Mouse (Mus musculus) testis, postnatal 14 days (tissue): ENCODE measurements around the gene Dao.

Experiments
- DNase-seq: peaks from one replicate; pipeline ENCODE4 v3.0.0; 2021; ENCODE audit warnings: low spot score

The Dao gene

DNA sequence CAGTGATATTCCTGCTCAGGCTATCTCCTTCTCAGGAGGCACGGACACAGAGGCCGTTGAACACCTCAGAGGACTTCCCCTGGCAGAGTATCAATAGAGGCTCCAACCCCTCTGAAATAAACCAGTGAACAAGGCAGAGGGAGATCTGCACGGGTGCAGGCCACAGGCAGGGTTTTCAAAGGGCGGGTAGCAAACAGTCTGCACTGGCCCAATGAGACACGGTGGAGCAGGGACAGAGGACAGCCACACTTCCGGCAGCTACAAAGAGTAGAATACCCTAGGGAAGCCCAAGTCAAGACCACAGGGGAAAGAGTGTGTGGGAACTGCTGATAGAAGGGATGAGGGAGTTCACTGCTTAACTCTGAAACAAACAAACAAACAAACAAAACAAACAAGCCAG lies 20.0 kb upstream of the Dao start:
- DNase-seq: no peak

DNA sequence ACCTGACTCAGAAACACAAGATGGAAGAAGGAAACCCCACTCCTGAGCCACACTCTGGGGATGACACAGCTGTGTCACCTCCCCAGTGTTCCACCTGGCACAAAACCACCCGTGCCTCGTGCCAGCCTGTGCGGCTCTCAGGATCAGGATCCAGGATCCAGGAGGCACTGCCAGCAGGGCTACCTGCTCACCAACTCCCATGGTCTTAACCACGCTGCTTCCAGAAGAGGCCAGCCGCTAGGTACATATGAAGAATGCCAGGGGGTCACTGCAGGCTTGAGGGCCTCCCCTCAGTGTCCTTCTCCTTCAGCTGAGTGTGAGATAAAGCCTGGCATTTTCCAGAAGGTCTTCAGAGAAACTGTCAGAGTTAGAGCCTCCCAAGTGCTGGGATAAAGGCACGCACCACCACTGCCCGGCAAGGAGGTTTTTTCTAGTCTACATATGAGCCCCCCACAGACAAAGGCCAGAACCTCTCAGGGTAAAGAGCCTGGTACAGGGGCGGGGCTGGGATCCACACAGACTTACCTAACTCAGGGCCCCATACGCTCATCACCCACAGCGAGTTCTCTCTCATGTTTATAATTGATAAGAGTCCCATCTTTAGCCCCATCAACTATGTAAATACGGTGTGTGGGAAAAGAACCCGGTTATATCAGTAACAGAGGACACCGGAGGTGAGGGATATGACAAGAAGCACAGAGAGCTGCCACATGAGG lies 19.3 kb upstream of the Dao start:
- no peak for DNase-seq

DNA sequence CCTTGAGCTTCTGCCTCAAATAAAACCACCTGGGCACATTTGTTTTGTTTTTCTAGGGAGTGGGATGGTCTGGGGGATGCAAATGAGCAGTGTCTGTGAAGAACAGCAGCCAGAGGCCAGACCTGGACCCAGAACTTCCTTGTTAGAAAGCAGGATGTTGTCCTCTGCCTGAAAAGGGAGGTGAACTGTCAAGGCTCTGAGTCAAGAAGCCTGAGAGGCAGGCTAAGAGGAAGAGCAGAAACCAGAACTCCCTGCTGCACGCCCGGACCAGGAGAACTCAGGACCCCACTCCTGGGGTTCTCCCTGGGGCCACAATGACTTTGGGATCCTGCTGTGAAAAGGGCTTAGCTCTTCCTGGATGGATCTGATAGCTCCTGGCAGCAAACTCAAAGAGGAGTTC lies 17.8 kb upstream of the Dao start:
- DNase-seq: no peak

DNA sequence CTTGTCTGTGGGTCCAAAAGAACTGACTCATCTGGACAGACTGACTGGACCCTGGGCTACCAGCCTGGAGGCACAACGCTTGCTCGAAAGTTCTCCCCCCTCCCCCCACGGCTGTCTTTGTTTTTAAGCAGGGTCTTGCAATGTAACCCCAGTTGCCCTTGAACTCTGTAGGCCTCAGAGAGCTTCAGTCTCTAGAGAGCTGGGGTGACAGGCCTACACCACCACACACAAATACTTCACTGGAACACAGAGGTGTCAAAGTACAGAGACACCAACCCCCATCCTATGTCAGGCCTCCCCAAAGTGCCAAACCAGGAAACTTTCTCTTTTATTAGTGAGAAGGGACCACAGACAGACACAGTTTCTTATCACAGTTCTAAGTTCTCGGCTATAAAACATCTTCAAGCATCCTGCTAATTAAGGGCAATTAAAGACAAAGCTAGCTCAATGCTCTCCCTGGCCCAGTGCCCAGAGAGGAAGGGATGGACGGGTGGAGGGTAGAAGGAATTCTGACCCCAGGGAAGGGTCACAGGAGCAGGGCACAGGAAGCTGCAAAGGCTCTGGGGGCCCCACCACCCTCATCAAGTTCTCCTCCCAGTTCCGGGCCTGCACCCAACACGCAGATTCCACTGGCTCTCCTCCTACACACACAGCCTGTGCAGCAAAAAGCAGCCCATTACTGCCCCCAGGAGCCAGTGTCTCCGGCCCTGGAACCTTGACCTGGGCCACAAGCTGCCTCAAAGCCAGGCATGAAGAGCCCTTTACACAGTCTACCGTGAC lies 17.1 kb upstream of the Dao start:
- peak; percentile 67 for DNase-seq

DNA sequence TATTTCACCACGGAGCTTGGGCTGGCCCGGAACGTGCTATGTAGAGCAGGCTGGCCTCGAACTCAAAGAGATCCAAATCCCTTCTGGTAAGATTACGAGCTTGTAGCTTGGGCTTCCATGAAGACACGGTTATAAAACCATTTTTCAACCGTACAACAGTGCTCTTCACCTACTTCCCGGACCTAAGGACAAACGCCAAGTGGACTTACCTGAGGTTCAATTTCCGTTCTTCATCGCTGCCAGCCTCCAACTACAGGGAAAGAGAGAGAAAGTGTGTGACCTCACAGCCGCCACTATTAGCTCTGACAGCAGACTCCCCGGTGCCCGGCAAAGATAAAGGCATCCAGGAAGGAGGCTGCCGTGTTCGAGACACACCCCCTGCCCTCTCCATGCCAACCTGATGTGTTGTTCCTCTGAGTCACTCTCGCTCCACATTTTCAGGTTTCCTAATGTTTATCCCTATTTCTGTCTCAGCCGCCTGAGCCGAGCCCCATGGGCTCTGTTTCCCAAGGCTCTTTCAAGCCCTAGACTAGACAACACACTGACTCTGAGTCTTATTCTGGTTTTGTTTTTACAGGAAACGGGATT lies 14.0 kb upstream of the Dao start:
- no peak for DNase-seq

DNA sequence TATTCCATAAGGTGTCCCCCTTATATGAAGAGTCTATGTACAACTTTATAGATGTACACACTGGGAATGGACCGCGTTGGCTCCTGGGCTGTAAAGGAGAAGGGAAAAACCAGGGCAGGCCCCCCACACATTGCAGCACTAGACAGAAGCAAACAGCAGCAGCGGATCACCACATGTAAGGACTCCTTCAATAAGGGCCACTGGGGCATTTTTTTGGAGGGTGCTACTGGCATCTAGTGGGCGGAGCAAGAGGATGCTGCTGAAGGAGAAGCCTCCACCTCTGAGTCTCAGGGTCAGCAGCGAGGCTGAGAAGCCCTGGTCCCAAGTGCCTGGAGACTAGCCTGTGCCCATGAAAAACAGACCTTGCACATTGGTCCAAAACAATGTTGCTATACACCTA lies 12.9 kb upstream of the Dao start:
- no peak for DNase-seq

DNA sequence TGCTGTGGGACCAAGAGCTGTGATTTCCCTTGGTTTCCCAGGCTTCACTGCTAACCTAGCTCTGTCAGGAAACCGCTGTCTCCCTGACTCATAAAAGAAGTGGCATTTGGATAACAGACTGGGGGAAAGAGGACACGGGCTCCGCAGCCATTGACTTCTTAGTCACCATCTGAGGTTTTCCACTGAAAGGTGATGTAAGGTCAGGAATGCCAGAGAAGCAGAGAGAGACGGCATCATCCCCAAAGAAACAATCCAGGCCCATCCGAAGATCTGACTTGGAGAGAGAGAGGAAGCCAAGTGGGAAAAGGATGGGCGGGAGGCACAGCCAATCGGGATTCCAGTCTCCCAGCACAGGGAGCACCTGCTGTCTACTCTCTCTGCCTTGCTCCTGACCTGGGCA lies 12.4 kb upstream of the Dao start:
- DNase-seq: no peak

DNA sequence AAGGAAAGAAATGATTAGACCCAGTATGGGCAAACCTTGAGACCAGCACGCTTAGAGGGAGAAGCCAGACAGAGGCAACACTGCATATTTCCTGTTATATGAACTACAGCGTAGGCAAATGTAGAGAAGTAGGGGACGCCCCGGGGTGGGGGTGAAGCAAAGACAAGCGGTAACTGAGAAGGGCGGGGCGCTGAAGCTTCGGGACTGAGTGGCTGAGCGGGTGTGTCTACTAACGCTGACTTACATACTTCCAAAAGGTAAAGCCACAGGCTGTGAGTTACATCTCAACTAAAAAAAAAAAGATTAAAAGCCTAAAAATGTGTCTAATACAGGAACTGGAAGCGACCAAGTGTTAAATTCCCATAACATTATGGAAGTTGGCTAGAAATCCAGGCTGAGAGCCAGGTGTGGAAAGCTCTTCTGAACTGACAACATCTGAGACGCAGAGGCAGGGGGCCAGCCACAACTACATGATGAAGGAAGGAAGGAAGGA lies 11.1 kb upstream of the Dao start:
- DNase-seq: no peak

DNA sequence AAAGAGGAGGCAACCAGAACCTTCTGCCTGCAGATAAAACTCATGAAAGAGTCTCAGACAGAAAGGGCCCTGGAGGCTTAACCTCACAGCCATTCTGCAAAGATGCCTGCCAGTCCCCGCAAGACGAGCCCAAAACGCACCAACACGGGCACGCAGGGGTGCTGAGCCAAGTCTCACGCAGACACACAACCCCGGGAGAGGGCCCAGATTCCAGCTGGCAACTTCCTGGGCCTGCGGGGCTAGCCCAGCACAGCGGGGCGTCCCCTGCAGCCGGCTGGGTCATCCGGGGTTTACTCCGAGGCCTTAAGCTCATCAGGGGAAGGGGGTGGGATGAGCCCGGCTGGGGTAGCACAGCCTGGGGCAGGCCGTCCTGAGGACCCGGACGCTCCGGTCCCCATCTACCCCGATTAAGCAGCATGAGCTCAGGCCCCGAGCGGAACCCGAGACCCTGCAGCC lies 10.4 kb upstream of the Dao start:
- DNase-seq: no peak

DNA sequence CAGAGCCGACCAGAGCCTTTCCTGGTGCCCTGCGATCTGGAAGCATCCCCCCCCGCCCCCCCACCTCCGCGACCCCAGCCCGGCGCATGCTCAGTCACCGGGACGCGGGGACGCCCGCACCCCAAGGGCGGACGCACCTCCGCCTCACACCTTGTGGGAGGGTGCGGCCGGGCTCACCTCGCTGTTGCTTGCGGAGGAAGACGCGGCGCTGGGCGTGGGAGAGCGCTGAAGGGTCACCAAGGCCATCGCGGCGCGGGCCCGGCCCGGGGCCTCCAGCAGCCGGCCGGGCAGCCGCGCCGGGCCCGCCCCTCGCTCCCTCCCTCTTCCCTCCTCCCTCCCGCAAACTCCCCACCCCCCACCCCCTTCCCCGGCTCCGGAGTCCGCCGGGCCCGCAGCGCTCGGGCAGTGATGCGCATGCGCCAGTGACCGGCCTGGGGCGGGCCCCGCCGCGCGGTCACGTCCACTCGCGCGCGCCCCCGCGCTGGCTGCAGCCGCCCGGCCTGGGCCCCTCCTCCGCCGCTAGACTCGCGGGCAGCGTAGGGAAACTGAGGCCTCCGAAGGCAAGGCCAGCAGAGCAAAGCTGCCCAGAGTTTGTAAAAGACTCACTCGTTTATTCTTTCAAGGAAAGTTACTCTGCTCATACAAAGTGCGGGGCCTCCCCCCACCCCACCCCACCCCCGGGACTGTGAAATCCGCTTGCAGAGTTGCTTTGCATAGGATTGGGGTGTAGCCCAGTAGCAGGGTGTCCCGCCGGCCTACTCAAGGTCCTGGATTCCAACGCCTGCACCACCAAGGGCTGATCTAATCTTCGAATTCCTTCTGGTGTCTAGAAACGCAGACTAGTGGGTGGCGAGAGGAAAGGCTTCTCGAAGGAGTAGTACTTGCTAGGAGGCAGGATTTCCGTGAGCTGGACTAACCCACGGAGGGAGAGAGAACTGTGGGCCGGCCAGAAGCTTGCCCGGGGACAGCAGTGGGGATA lies 9.7 kb upstream of the Dao start, which contains the start of gene Ssh1:
Gene Ssh1, minus strand, starts transcription at position 408 of the 979 bp plus-strand sequence.
- peak; percentile 83 for DNase-seq

DNA sequence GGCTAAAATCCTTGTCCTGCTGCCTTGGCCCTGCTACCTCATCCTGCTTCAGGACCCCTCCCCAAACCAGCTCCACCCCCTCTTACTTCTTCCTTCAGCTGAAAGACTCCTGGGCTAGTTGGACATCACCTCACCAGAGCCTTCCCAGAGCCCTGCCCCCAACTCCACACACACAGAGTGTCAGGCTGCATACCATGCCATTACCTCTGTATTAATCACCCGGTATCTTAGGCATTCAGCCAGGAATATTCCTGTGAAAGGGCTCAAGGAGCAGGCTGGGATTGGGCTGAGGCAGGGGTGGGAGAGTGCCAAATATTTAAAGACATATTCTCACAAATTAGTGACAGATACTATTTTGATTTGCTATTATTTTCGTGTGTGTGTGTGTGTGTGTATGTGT lies 7.0 kb upstream of the Dao start:
- no peak for DNase-seq

DNA sequence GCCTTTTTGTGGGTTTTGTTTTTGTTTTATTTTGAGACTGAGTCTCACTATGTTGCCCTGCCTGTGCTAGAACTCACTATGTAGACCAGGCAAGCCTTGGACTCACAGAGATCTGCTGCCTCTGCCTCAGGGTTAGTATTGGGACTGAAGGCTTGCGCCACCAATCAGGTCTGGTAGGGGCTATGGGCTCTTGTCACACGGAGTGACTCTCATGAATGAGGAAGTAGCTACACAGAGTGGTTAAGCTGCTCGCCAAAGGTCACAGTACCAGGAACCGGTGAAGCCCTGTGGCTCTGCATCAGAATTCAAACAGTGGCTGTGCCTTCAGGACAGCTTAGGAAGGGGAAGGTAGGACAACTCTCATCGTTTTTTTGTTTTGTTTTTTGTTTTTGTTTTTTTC lies 4.1 kb upstream of the Dao start:
- DNase-seq: no peak

DNA sequence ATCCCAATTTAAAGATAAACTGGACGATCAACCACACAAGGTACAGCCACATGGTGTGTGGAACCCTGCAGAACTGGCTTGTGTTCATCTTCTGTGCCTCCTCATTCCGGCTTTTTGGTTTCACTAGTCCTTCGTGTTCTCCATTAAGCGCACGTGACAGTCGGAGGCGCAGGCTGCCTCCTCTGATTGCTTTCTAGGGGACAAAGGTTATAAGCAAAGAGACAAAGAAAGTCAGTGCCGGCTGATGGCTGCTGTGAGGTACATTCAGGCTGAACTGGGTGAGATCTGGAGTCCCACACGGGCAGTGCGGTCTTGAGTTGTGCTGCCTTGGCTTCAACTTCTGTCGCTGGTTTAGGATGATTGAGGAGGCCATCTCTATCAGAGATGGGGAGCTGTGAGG lies 1.1 kb downstream of the Dao start:
- DNase-seq: no peak

DNA sequence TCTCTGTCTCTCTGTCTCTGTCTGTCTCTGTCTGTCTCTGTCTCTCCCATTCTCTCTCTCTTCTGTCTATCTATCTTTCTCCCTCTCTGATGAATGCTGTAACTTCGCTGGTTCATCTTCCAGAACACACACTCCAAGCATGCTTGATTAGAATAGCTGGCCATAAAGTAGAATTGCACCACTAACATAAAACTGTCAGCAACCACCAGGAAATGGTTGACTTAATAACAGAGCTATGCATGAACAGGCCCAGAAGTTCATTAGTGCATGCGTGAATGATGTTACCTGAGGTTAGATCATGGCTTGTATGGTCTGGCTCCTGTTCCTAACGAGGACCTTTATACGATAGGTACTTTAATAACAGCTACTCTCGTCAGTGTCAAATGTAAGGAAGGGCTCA lies 1.6 kb downstream of the Dao start:
- DNase-seq: no peak

DNA sequence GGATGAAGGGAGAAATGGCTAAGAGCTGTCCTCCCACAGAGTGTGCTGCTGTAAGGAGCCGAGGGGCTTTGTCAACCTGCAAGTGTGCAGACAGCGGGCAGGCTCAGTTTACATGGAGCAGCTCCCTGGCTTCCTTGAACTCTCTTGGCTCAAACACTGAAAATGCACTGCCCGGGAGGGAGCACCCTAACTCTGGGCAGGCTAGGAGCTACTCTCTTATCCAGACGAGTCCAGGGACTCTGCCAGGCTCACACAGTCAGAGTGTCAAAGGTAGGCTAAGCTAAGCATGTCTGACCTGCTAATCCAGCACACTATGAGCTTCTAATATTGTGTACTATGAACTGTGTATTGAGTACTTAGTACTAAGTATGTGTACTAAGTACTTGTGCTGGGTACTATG lies 3.5 kb downstream of the Dao start:
- no peak for DNase-seq

DNA sequence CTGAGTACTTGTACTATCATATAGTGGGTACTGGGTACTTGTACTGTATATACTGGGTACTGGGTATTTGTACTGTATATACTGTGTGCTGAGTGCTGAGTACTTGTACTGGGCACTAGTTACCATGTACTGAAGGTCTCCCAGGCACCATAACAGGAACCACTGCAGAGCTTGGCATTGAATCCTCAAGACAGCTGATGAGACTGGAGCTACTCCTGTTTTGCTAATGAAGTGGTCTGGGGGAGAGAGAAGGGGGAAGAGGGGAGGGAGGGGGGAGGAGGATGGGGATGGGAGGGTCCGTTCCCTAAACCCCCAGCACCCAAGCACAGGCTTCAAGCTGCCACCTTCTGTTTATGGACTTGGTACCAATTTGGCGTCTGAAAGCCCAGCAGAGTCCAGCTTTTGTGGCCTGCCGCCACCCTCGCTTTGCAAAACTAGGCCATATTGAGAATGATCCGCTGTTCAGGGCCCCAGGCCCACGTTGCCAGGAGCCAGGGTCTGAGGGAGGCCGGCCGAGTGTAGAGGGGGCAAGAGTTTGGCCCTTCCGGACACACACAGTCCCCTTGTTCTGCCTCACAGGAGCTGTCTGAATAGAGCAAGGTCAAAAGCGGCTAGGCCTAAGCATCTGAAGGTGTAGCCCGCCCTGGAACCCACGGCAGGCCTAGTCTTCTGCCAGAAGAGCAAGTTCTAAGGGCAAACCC lies 4.4 kb downstream of the Dao start:
- no peak for DNase-seq

DNA sequence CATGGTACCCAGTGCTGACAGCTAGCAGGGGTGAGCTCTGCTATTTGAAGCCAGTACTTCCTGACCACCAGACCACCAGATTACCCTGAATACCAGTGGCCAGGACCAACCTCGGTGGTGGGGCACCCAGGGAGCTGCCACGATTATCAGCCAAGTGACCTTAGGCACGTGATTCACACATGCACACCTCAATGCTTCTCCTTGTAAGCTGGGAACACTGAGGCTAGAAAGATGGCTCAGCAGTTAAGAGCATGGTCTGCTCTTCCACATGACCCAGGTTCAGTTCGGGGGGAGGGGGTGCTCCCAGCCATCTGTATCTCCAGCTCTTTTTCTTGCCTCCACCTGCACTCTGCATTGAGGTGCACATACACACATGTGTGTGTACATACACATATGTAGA lies 5.5 kb downstream of the Dao start:
- DNase-seq: no peak

DNA sequence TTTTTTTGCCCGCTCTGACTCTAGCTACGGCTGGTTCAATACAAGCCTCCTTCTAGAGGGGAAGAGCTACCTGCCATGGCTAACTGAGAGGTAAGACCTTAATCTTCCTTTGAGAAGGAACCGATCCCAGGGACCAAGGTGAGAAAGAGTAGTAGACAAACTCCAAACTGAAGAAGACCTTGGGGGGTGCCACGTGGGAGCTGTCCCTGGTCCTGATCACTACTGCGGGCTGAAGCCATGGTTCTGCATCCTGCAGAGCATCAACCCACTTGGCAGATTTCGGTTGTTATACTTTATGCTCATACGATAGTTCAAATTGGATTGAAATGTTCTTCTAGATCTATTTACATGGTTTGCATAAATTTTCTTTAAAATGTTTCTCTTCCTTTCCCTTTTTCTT lies 11.6 kb downstream of the Dao start:
- no peak for DNase-seq

DNA sequence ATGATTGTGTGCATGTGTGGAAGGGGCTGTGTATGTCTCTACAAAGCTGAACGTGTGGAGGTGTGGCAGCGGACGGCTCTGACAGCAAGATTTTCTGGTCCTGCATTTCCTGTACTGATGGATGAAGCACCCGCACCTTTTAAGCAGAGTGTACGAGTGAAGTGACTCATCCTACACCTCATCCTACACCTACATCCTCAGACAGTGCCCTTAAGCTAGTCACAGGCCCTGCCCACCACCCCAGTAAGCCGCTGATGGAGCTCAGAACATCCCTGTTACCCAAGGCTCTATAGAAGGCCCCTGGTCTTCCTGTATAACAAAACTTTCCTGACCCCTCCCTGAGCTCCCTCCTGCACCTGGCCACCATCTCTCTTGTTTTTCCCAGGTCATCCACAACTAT lies 20.9 kb downstream of the Dao start:
- DNase-seq: no peak

DNA sequence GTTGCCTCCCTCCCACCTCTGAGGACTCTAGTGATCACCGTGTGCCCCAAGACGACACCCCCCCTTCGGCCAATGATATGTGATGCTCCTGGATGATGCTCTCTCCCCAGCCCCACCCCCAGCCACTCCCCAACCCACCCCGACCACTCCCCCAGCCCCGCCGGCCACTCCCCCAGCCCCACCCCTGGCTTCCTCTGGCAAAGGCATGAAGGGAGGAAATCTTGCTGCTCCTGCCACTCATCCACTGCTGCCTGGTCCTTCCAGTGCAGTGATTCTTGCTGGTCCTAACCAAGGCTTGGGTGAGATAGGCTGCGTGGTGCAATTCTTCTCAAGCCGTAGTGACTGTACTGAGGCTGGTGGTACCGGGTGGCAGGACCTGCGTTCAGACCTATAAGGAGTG lies 21.4 kb downstream of the Dao start:
- DNase-seq: no peak

DNA sequence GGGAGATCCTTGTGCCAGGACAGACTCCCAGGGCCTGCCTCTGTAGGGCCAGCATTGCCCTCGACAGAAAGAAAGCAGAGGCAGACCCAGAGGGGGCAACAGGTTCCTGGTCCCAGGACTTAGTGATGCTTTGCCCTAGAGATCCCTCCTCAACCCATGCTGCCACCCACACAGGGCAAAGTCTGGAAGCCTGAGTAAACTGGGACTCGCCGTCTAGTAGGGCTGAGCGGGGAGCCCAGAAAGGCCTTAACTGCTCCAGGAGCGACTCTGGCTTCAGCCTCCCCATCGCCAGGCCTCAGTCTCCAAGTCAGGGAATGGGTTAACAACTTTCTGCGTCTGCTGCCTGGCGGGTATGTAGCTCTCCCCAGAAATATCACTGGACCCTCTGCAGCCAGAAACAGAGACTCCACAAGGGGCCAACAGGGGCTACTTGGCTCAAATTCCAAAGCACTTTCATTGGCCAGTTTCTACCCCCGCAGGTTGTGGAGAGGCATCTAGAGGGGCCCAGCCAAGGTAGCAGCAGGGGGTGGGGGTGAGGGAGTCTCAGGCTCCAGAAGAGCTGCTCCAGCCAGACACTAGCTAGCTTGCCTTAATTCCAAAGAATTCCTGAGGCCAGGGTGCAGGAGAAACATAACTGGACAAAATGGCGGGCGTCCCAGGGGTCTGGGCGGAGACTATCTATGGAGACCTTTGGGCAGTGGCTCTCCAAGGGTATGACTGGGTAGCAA lies 23.9 kb downstream of the Dao start:
- DNase-seq: no peak
